Mouse (Mus musculus): ENCODE data around the gene Fam126a. TPM values are rescaled to one million over a fixed set of nuclear protein-coding genes. Genes with fewer than 3 reads are reported as not detected.

Gene Fam126a
- polyA plus RNA-seq, 1 experiment from 2014 or later = 34.3 TPM

DNA sequence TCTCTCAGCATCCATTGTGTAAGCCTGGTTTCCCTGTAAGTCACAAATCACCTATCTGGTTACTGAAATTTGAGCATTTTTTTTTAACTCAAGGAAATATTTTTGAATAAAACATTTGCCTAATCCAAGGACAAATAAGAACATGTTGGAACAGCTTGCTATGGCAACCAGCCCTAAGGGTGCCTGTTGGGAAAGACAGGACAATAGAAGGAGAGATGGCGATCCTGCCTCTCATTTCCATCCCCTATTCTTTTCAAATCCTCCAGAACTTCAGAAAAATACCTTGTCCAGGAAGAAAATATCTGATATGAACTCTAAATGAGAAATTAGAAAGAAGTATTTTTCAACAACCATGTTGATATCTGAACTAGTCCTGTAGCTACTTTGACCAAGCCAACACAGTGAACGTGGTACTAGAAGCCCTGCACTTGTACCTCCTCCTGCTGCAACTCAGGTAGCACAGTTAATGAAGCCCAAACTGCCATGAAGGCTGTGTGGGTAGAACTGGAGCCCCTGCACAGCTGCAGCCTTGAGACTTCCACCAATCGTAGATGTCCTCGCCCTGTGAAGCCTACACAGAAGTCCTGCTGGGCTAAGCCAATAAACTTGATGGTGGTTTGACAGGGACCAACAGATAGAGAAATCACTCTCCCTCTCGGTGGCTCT, 17.0 kb downstream of the Fam126a start:
- Histone ChIP-seq H3K36me3 (ENCODE audit: control insufficient read depth, insufficient read depth, low read length) (no peaks in the 10 kb centered on the region), H3K27me3 (ENCODE audit: control insufficient read depth, insufficient read depth, low read length) (no peaks in the 10 kb centered on the region), H3K4me2 (no peak overlapping the region), H3K9ac (ENCODE audit: low read length) (no peak overlapping the region), H3K27ac (ENCODE audit: low read depth, low read length) (no peak overlapping the region), H3K9me3 (ENCODE audit: control insufficient read depth, low read length) (no peaks in the 10 kb centered on the region), H3K4me1 (ENCODE audit: control insufficient read depth, insufficient read depth, low read length) (no peaks in the 10 kb centered on the region), H3K4me3 (ENCODE audit: low read depth, low read length) (no peak overlapping the region)
- ATAC-seq (ENCODE audit: low FRiP score) (no peak), DNase-seq (ENCODE audit: low spot score, missing footprints) (no peak)
- WGBS = 72% methylated on average over 5 of the region's 5 CpGs

DNA sequence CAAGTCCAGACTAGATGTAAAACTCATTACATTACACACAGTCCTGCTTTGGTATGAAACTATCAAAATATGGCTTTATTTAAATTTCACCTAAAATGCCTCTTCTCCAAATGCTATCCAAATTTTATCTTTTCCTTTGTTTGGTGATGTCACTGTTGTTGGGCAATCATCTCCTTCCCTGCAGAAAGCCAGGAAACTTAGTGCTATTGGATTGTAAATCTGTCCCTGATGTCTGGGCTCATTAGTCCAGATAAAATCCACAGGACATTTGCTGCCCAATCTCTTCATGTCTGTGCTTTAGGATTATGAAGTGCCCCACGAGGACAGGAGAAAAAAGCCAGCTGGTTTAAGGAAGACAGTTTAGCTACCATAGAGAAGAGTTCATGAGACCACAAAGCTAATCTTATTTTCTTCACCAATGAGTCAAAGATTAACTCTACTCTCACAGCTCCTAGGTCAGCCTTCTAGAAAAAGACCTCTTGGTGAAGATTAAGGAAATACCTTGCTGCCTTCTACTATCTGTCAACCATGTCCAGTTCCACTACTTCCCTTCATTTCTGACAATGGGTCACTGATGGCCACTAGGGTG, 31.3 kb downstream of the Fam126a start:
- DNase-seq (ENCODE audit: low spot score, missing footprints) (no peak), ATAC-seq (ENCODE audit: low FRiP score) (no peak)
- Histone ChIP-seq H3K9ac (ENCODE audit: low read length) (no peak overlapping the region), H3K4me1 (ENCODE audit: control insufficient read depth, insufficient read depth, low read length) (no peaks in the 10 kb centered on the region), H3K4me3 (ENCODE audit: low read depth, low read length) (no peak overlapping the region), H3K27me3 (ENCODE audit: control insufficient read depth, insufficient read depth, low read length) (no peaks in the 10 kb centered on the region), H3K9me3 (ENCODE audit: control insufficient read depth, low read length) (no peaks in the 10 kb centered on the region), H3K4me2 (no peak overlapping the region), H3K27ac (ENCODE audit: low read depth, low read length) (no peak overlapping the region), H3K36me3 (ENCODE audit: control insufficient read depth, insufficient read depth, low read length) (0 out of 2 replicates have a peak, but pooled peaks cover 2% of the 10 kb centered on the region)
- WGBS = 56% methylated on average over 1 of the region's 1 CpGs

DNA sequence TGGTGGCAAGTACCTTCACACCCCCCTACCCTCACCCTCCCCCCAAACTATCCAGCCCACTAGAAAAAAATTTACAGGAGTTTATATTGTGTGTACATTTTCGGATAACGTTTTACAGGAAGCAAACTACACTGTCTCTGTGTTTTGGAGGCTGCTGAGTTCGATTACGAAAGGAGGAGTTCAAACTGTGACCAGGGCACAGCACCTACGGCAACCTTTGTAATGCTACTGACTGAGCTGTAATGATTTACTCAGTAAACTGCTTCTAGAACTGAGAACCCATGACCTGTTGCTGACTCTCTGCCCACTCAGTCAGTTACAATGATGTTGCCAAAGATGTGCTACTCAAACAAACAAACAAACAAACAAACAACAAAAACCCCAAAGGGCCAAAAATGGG, 34.5 kb downstream of the Fam126a start:
- H3K9ac ChIP-seq (ENCODE audit: low read length) = no peak overlapping the region
- H3K27ac ChIP-seq (ENCODE audit: low read depth, low read length) = no peak overlapping the region
- WGBS = 89% methylated on average over 5 of the region's 5 CpGs
- H3K4me2 ChIP-seq = no peak overlapping the region
- H3K4me3 ChIP-seq (ENCODE audit: low read depth, low read length) = no peak overlapping the region
- peaks cover 8% of the 10 kb centered on the region for H3K4me1 ChIP-seq (ENCODE audit: control insufficient read depth, insufficient read depth, low read length)
- no peak for ATAC-seq (ENCODE audit: low FRiP score)
- no peaks in the 10 kb centered on the region for H3K27me3 ChIP-seq (ENCODE audit: control insufficient read depth, insufficient read depth, low read length)
- DNase-seq (ENCODE audit: low spot score, missing footprints) = no peak
- 0 out of 2 replicates have a peak, but pooled peaks cover 2% of the 10 kb centered on the region for H3K36me3 ChIP-seq (ENCODE audit: control insufficient read depth, insufficient read depth, low read length)
- H3K9me3 ChIP-seq (ENCODE audit: control insufficient read depth, low read length) = no peaks in the 10 kb centered on the region

DNA sequence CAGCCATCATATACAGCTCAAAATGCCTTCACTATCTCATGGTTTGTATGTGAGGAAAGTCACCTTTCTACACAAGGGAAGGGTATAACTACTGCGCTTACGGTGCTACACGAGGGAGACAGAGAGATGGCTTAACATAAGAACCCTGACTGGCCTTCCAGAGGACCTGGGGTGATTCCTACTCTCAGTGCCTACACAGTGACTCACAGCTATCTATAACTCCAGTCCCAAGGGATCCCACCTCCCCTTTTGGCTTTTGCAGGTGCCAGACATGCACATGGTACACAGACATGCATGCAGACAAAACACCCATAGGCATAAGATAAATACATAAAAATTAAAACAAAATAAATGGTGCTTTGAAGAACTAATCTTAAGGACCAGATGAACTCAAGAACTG, 35.6 kb downstream of the Fam126a start:
- Histone ChIP-seq H3K9me3 (ENCODE audit: control insufficient read depth, low read length) (no peaks in the 10 kb centered on the region), H3K27me3 (ENCODE audit: control insufficient read depth, insufficient read depth, low read length) (no peaks in the 10 kb centered on the region), H3K4me3 (ENCODE audit: low read depth, low read length) (no peak overlapping the region), H3K4me2 (no peak overlapping the region), H3K4me1 (ENCODE audit: control insufficient read depth, insufficient read depth, low read length) (peaks cover 8% of the 10 kb centered on the region), H3K9ac (ENCODE audit: low read length) (no peak overlapping the region), H3K27ac (ENCODE audit: low read depth, low read length) (no peak overlapping the region), H3K36me3 (ENCODE audit: control insufficient read depth, insufficient read depth, low read length) (0 out of 2 replicates have a peak, but pooled peaks cover 2% of the 10 kb centered on the region)
- WGBS = 87% methylated on average over 3 of the region's 3 CpGs
- no peak for ATAC-seq (ENCODE audit: low FRiP score)
- DNase-seq (ENCODE audit: low spot score, missing footprints) = no peak

DNA sequence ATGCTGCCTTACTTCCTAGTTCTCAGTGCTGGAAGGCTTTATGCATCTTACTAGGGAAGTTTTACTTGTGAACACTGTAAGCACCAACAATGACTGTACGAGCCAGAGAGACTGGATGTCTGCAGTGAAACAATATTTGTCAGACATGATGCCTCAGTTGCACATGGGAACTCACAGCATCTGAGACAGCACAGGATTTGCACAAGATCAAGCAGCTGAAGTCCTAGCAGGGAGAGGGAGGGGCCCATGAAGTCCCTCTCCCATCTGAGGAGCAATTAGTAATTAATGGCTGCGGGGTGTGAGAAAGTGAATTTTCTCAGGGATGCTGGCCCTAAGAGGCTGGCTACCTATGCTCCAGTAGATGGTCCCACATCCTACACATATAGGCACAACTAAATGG, 36.3 kb downstream of the Fam126a start:
- H3K27me3 ChIP-seq (ENCODE audit: control insufficient read depth, insufficient read depth, low read length) = no peaks in the 10 kb centered on the region
- no peak overlapping the region for H3K27ac ChIP-seq (ENCODE audit: low read depth, low read length)
- no peak for ATAC-seq (ENCODE audit: low FRiP score)
- no peak overlapping the region for H3K9ac ChIP-seq (ENCODE audit: low read length)
- no peak for DNase-seq (ENCODE audit: low spot score, missing footprints)
- peaks cover 8% of the 10 kb centered on the region for H3K4me1 ChIP-seq (ENCODE audit: control insufficient read depth, insufficient read depth, low read length)
- 95% methylated on average over 2 of the region's 2 CpGs for WGBS
- H3K4me3 ChIP-seq (ENCODE audit: low read depth, low read length) = no peak overlapping the region
- 0 out of 2 replicates have a peak, but pooled peaks cover 2% of the 10 kb centered on the region for H3K36me3 ChIP-seq (ENCODE audit: control insufficient read depth, insufficient read depth, low read length)
- no peaks in the 10 kb centered on the region for H3K9me3 ChIP-seq (ENCODE audit: control insufficient read depth, low read length)
- no peak overlapping the region for H3K4me2 ChIP-seq

DNA sequence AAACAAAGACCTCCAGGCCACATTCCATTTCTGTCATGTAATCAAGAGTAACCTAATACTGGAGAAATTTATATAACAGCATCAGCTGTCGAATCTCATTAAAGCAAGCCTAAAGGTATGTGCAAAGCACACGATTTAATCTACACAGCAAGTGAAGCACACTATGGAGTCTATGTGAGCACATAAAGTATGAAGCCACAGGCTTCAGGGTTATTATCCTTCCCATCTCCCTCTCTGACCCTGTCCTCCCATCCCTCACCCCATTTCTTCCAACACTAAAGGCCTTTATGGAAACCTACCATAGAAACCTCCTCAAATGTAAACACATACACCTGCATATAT, 37.0 kb downstream of the Fam126a start:
- ATAC-seq (ENCODE audit: low FRiP score) (0 out of 2 replicates have a peak, but pooled peaks have one; percentile 19), DNase-seq (ENCODE audit: low spot score, missing footprints) (no peak)
- Histone ChIP-seq H3K4me1 (ENCODE audit: control insufficient read depth, insufficient read depth, low read length) (peaks cover 8% of the 10 kb centered on the region), H3K4me3 (ENCODE audit: low read depth, low read length) (no peak overlapping the region), H3K4me2 (no peak overlapping the region), H3K36me3 (ENCODE audit: control insufficient read depth, insufficient read depth, low read length) (no peaks in the 10 kb centered on the region), H3K27me3 (ENCODE audit: control insufficient read depth, insufficient read depth, low read length) (no peaks in the 10 kb centered on the region), H3K9ac (ENCODE audit: low read length) (peak overlapping the region; percentile 20; the same call in 1 of the 2 replicates), H3K27ac (ENCODE audit: low read depth, low read length) (peak overlapping the region; percentile 30), H3K9me3 (ENCODE audit: control insufficient read depth, low read length) (no peaks in the 10 kb centered on the region)
- WGBS = 55% methylated on average over 2 of the region's 2 CpGs

DNA sequence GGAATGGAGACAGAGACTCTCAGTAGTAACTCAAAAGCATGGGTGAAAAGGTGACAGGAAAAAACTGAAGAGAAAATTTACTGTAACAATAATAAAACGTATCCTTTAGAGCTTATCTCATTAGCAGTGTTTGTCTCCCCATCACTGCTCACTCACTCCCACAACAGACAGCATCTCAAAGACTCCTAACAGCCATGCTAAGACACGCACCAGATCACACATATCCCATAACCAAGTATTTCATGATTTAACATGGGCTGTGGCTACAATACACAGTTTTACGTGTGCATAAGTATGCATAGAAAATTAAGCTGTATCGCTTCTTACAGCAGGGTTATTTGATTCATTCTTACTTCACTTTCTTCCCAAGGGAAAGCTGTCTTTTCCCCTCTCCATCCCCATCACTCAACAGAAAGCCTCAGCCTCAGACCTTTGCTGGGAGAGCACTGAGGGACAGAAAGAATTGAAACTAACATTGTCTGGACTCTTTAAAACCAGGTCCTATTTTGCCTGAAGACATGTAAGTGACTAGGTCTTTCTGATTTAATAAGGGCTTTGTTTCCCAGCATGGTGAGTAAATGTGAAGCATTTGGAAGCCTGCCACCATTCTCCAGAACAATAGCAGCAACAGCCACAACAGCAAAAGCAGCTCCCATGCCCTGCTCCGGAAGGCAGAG, 37.5 kb downstream of the Fam126a start:
- H3K4me1 ChIP-seq (ENCODE audit: control insufficient read depth, insufficient read depth, low read length) = peaks cover 8% of the 10 kb centered on the region
- 70% methylated on average over 5 of the region's 5 CpGs for WGBS
- H3K9me3 ChIP-seq (ENCODE audit: control insufficient read depth, low read length) = no peaks in the 10 kb centered on the region
- H3K4me2 ChIP-seq = no peak overlapping the region
- H3K27ac ChIP-seq (ENCODE audit: low read depth, low read length) = peak overlapping the region; percentile 30
- no peaks in the 10 kb centered on the region for H3K27me3 ChIP-seq (ENCODE audit: control insufficient read depth, insufficient read depth, low read length)
- peak overlapping the region; percentile 20; the same call in 1 of the 2 replicates for H3K9ac ChIP-seq (ENCODE audit: low read length)
- DNase-seq (ENCODE audit: low spot score, missing footprints) (no peak), ATAC-seq (ENCODE audit: low FRiP score) (0 out of 2 replicates have a peak, but pooled peaks have one; percentile 38)
- no peak overlapping the region for H3K4me3 ChIP-seq (ENCODE audit: low read depth, low read length)
- no peaks in the 10 kb centered on the region for H3K36me3 ChIP-seq (ENCODE audit: control insufficient read depth, insufficient read depth, low read length)

DNA sequence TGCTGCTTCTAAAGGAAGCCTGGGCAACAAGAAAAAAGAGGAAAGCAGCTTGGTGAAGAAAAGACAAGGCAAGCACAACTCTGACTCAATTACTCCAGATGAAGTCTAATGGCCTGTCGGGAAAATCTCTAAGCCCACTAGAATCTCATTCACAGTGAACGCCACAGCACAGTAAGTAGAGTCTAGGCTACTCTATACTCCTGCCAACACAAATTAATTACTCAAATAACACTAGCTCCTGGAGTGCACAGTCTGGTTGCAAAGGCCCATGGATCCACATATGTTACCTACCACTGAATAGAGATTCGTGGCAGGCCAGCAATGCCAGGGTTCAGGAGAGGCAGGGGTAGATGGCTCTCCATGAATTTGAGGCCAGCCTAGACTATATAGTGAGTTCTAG, 40.5 kb downstream of the Fam126a start:
- Histone ChIP-seq H3K9me3 (ENCODE audit: control insufficient read depth, low read length) (no peaks in the 10 kb centered on the region), H3K4me2 (no peak overlapping the region), H3K4me3 (ENCODE audit: low read depth, low read length) (no peak overlapping the region), H3K27me3 (ENCODE audit: control insufficient read depth, insufficient read depth, low read length) (no peaks in the 10 kb centered on the region), H3K9ac (ENCODE audit: low read length) (no peak overlapping the region), H3K4me1 (ENCODE audit: control insufficient read depth, insufficient read depth, low read length) (peaks cover 8% of the 10 kb centered on the region), H3K36me3 (ENCODE audit: control insufficient read depth, insufficient read depth, low read length) (no peaks in the 10 kb centered on the region), H3K27ac (ENCODE audit: low read depth, low read length) (no peak overlapping the region)
- 89% methylated on average over 3 of the region's 3 CpGs for WGBS
- ATAC-seq (ENCODE audit: low FRiP score) (no peak), DNase-seq (ENCODE audit: low spot score, missing footprints) (no peak)

DNA sequence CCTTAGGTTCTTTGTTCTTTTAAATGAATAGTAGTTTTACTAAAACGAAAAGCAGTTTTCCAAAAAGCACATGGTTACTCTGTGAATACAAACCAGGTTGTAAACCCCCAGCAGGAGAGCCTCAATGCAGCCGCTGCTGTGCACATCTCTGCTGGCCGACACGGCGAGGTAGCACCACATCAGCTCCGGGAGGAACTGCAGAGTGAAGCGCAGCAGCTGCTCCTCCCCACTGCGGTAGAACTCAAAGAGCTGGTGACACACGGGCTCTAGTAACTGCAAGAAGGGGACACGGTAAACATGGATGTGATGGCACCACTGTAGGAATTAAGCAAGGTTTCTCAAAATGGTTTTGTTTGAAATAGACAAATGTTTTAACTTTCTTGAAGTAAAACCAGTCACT, 42.7 kb downstream of the Fam126a start:
- DNase-seq (ENCODE audit: low spot score, missing footprints) (no peak), ATAC-seq (ENCODE audit: low FRiP score) (no peak)
- Histone ChIP-seq H3K27me3 (ENCODE audit: control insufficient read depth, insufficient read depth, low read length) (no peaks in the 10 kb centered on the region), H3K9ac (ENCODE audit: low read length) (no peak overlapping the region), H3K4me2 (no peak overlapping the region), H3K4me3 (ENCODE audit: low read depth, low read length) (no peak overlapping the region), H3K9me3 (ENCODE audit: control insufficient read depth, low read length) (no peaks in the 10 kb centered on the region), H3K4me1 (ENCODE audit: control insufficient read depth, insufficient read depth, low read length) (no peaks in the 10 kb centered on the region), H3K36me3 (ENCODE audit: control insufficient read depth, insufficient read depth, low read length) (no peaks in the 10 kb centered on the region), H3K27ac (ENCODE audit: low read depth, low read length) (no peak overlapping the region)
- WGBS = 73% methylated on average over 10 of the region's 10 CpGs
